Mouse (Mus musculus) MEL (cell line): ENCODE results near the gene Ranbp17. TPM values are rescaled to one million over a fixed set of nuclear protein-coding genes. Genes with fewer than 3 reads are reported as not detected.

Experiments used
- DNase-seq: peaks from one replicate; pipeline ENCODE4 v3.0.0; 2011; ENCODE audit warnings: low read depth, low spot score
- H3K27ac ChIP-seq: 2 replicates; pipeline ENCODE4 v1.5.1; 2012; ENCODE audit warnings: low read depth, mild to moderate bottlenecking, control low read depth, low read length, moderate library complexity; ENCODE audit not compliant: control insufficient read depth
- H3K27me3 ChIP-seq, 2 experiments: fragments of 150-350 bp in 1 of 2; sonication (generic) in 1 of 2; 2 replicates each; pipeline ENCODE4 v1.6.1; 2012; ENCODE audit warnings: low read length in 2 of 2, mild to moderate bottlenecking in 2 of 2, improper control_type of control experiment in 1 of 2, moderate library complexity in 1 of 2; ENCODE audit not compliant: insufficient read depth in 2 of 2, control insufficient read depth in 1 of 2
- H3K36me3 ChIP-seq, 2 experiments: 2 replicates each; pipeline ENCODE4 v1.6.1; 2012 to 2014; ENCODE audit warnings: low read length in 2 of 2, improper control_type of control experiment in 1 of 2, inconsistent platforms in 1 of 2, mild to moderate bottlenecking in 1 of 2; ENCODE audit not compliant: insufficient read depth in 2 of 2, control insufficient read depth in 1 of 2
- H3K4me1 ChIP-seq, 2 experiments: fragments of 150-350 bp in 1 of 2; sonication (generic) in 1 of 2; 2 replicates each; pipeline ENCODE4 v1.6.1; 2012; ENCODE audit warnings: low read length in 2 of 2, improper control_type of control experiment in 1 of 2, mild to moderate bottlenecking in 1 of 2; ENCODE audit not compliant: insufficient read depth in 2 of 2, control insufficient read depth in 1 of 2
- H3K4me3 ChIP-seq, 2 experiments: fragments of 150-350 bp in 1 of 2; sonication (generic) in 1 of 2; 2 replicates each; pipeline ENCODE4 v1.5.1; 2012; ENCODE audit warnings: low read depth in 2 of 2, low read length in 2 of 2, mild to moderate bottlenecking in 2 of 2, moderate library complexity in 2 of 2, control low read depth in 1 of 2, improper control_type of control experiment in 1 of 2; ENCODE audit not compliant: control insufficient read depth in 1 of 2, insufficient read depth in 1 of 2
- H3K79me2 ChIP-seq: 2 replicates; pipeline ENCODE4 v1.6.1; 2012; ENCODE audit warnings: mild to moderate bottlenecking, low read length, moderate library complexity; ENCODE audit not compliant: control insufficient read depth, poor library complexity, insufficient read depth
- H3K9ac ChIP-seq: 2 replicates; pipeline ENCODE4 v1.6.1; 2012; ENCODE audit warnings: low read depth, mild to moderate bottlenecking, control low read depth, low read length, moderate library complexity; ENCODE audit not compliant: control insufficient read depth, poor library complexity, severe bottlenecking
- H3K9me3 ChIP-seq: fragments of 150-350 bp; sonication (generic); replicated peaks from 2 replicates; pipeline ENCODE4 v1.6.1; 2012; ENCODE audit warnings: mild to moderate bottlenecking, low read length, improper control_type of control experiment, moderate library complexity; ENCODE audit not compliant: insufficient read depth
- BHLHE40 ChIP-seq: IDR thresholded peaks from 2 replicates; pipeline ENCODE4 v1.6.1; 2012; ENCODE audit warnings: low read depth, mild to moderate bottlenecking, inconsistent platforms, low read length, improper control_type of control experiment, borderline replicate concordance
- CHD1 ChIP-seq: IDR thresholded peaks from 2 replicates; pipeline ENCODE4 v1.6.1; 2012; ENCODE audit warnings: low read depth, mild to moderate bottlenecking, inconsistent platforms, low read length, improper control_type of control experiment
- CTCF ChIP-seq, 3 experiments: IDR thresholded peaks in 2 of 3; conservative IDR thresholded peaks in 1 of 3; 2 replicates each; pipeline ENCODE4 v1.5.1; 2011 to 2012; ENCODE audit warnings: low read length in 3 of 3, low read depth in 2 of 3, mild to moderate bottlenecking in 2 of 3, improper control_type of control experiment in 1 of 3, inconsistent platforms in 1 of 3, mixed read lengths in 1 of 3, moderate library complexity in 1 of 3; ENCODE audit not compliant: control insufficient read depth in 1 of 3, insufficient read depth in 1 of 3, poor library complexity in 1 of 3, severe bottlenecking in 1 of 3
- E2F4 ChIP-seq: IDR thresholded peaks from 2 replicates; pipeline ENCODE4 v1.6.1; 2011; ENCODE audit warnings: low read depth, low read length, improper control_type of control experiment, borderline replicate concordance
- EP300 ChIP-seq, 2 experiments: IDR thresholded peaks; 2 replicates each; pipeline ENCODE4 v1.6.1; 2011; ENCODE audit warnings: improper control_type of control experiment in 2 of 2, low read length in 2 of 2, low read depth in 1 of 2, mild to moderate bottlenecking in 1 of 2
- ETS1 ChIP-seq: IDR thresholded peaks from 2 replicates; pipeline ENCODE4 v1.6.1; 2012; ENCODE audit warnings: low read depth, mild to moderate bottlenecking, inconsistent platforms, low read length, improper control_type of control experiment, moderate library complexity
- GABPA ChIP-seq: IDR thresholded peaks from 2 replicates; pipeline ENCODE4 v1.6.1; 2012; ENCODE audit warnings: low read depth, mild to moderate bottlenecking, inconsistent platforms, low read length, improper control_type of control experiment, moderate library complexity
- GATA1 ChIP-seq: IDR thresholded peaks from 2 replicates; pipeline ENCODE4 v1.6.1; 2011; ENCODE audit warnings: low read depth, low read length, improper control_type of control experiment
- HCFC1 ChIP-seq: IDR thresholded peaks from 2 replicates; pipeline ENCODE4 v1.6.1; 2012; ENCODE audit warnings: low read depth, mild to moderate bottlenecking, inconsistent platforms, low read length, improper control_type of control experiment, moderate library complexity
- JUND ChIP-seq: IDR thresholded peaks from 2 replicates; pipeline ENCODE4 v1.6.1; 2011; ENCODE audit warnings: low read depth, mild to moderate bottlenecking, improper control_type of control experiment, low read length
- KAT2A ChIP-seq: conservative IDR thresholded peaks from 2 replicates; pipeline ENCODE4 v1.6.1; 2012; ENCODE audit warnings: low read depth, low read length, improper control_type of control experiment, inconsistent platforms
- MAFK ChIP-seq: IDR thresholded peaks from 2 replicates; pipeline ENCODE4 v1.6.1; 2011; ENCODE audit warnings: low read depth, mild to moderate bottlenecking, low read length, improper control_type of control experiment, borderline replicate concordance
- MAX ChIP-seq: IDR thresholded peaks from 2 replicates; pipeline ENCODE4 v1.6.1; 2011; ENCODE audit warnings: low read length, improper control_type of control experiment
- MAZ ChIP-seq: IDR thresholded peaks from 2 replicates; pipeline ENCODE4 v1.6.1; 2012; ENCODE audit warnings: low read depth, mild to moderate bottlenecking, inconsistent platforms, low read length, improper control_type of control experiment
- MEF2A ChIP-seq: IDR thresholded peaks from 2 replicates; pipeline ENCODE4 v1.6.1; 2014; ENCODE audit warnings: low read depth, mild to moderate bottlenecking, inconsistent platforms, low read length, improper control_type of control experiment; ENCODE audit not compliant: poor library complexity, insufficient replicate concordance, severe bottlenecking; ENCODE audit errors: extremely low read depth
- MXI1 ChIP-seq: IDR thresholded peaks from 2 replicates; pipeline ENCODE4 v1.6.1; 2011; ENCODE audit warnings: mild to moderate bottlenecking, low read depth, low read length, improper control_type of control experiment
- MYB ChIP-seq: IDR thresholded peaks from 2 replicates; pipeline ENCODE4 v1.6.1; 2011; ENCODE audit warnings: mild to moderate bottlenecking, low read depth, low read length, improper control_type of control experiment
- MYC ChIP-seq: IDR thresholded peaks from 2 replicates; pipeline ENCODE4 v1.6.1; 2011; ENCODE audit warnings: low read depth, mild to moderate bottlenecking, low read length, improper control_type of control experiment, moderate library complexity
- NELFE ChIP-seq: IDR thresholded peaks from 2 replicates; pipeline ENCODE4 v1.6.1; 2011; ENCODE audit warnings: low read depth, low read length, improper control_type of control experiment
- NRF1 ChIP-seq: IDR thresholded peaks from 2 replicates; pipeline ENCODE4 v1.6.1; 2014; ENCODE audit warnings: low read depth, mild to moderate bottlenecking, inconsistent platforms, low read length, improper control_type of control experiment, moderate library complexity; ENCODE audit not compliant: poor library complexity, insufficient read depth, severe bottlenecking
- POLR2A ChIP-seq, 2 experiments: IDR thresholded peaks; 2 replicates each; pipeline ENCODE4 v1.6.1; 2011 to 2012; ENCODE audit warnings: low read length in 2 of 2, mild to moderate bottlenecking in 2 of 2, control low read depth in 1 of 2, improper control_type of control experiment in 1 of 2, low read depth in 1 of 2, moderate library complexity in 1 of 2; ENCODE audit not compliant: control insufficient read depth in 1 of 2, insufficient read depth in 1 of 2, poor library complexity in 1 of 2
- POLR2AphosphoS2 ChIP-seq: IDR thresholded peaks from 2 replicates; pipeline ENCODE4 v1.6.1; 2011; ENCODE audit warnings: low read length, improper control_type of control experiment
- POLR2AphosphoS5 ChIP-seq: IDR thresholded peaks from 2 replicates; pipeline ENCODE4 v1.6.1; 2012; ENCODE audit warnings: low read depth, borderline replicate concordance, mild to moderate bottlenecking, inconsistent platforms, low read length, moderate library complexity, mixed read lengths
- RAD21 ChIP-seq: IDR thresholded peaks from 2 replicates; pipeline ENCODE4 v1.6.1; 2011; ENCODE audit warnings: mild to moderate bottlenecking, low read depth, low read length, improper control_type of control experiment
- RCOR1 ChIP-seq: IDR thresholded peaks from 2 replicates; pipeline ENCODE4 v1.6.1; 2012; ENCODE audit warnings: low read depth, mild to moderate bottlenecking, inconsistent platforms, low read length, improper control_type of control experiment
- SIN3A ChIP-seq: IDR thresholded peaks from 2 replicates; pipeline ENCODE4 v1.6.1; 2012; ENCODE audit warnings: low read length, improper control_type of control experiment, inconsistent platforms
- SMC3 ChIP-seq: IDR thresholded peaks from 2 replicates; pipeline ENCODE4 v1.6.1; 2011; ENCODE audit warnings: low read depth, low read length, improper control_type of control experiment
- TAL1 ChIP-seq: IDR thresholded peaks from 2 replicates; pipeline ENCODE4 v1.6.1; 2012; ENCODE audit warnings: mild to moderate bottlenecking, inconsistent platforms, low read length, moderate library complexity, mixed read lengths
- TBP ChIP-seq: IDR thresholded peaks from 2 replicates; pipeline ENCODE4 v1.8.0; 2011; ENCODE audit warnings: low read depth, low read length, improper control_type of control experiment
- TCF12 ChIP-seq: IDR thresholded peaks from 2 replicates; pipeline ENCODE4 v1.6.1; 2014; ENCODE audit warnings: low read depth, mild to moderate bottlenecking, inconsistent platforms, low read length, improper control_type of control experiment, moderate library complexity
- UBTF ChIP-seq: IDR thresholded peaks from 2 replicates; pipeline ENCODE4 v1.6.1; 2012; ENCODE audit warnings: low read depth, mild to moderate bottlenecking, inconsistent platforms, low read length, improper control_type of control experiment, moderate library complexity, borderline replicate concordance; ENCODE audit not compliant: insufficient read depth
- USF1 ChIP-seq: IDR thresholded peaks from 2 replicates; pipeline ENCODE4 v1.6.1; 2014; ENCODE audit warnings: low read depth, mild to moderate bottlenecking, inconsistent platforms, low read length, improper control_type of control experiment, moderate library complexity
- USF2 ChIP-seq, 2 experiments: IDR thresholded peaks; 2 replicates each; pipeline ENCODE4 v1.6.1; 2011 to 2012; ENCODE audit warnings: improper control_type of control experiment in 2 of 2, low read length in 2 of 2, borderline replicate concordance in 1 of 2, inconsistent platforms in 1 of 2, low read depth in 1 of 2, mild to moderate bottlenecking in 1 of 2; ENCODE audit not compliant: insufficient read depth in 1 of 2
- ZC3H11A ChIP-seq: IDR thresholded peaks from 2 replicates; pipeline ENCODE4 v1.6.1; 2012; ENCODE audit warnings: low read depth, mild to moderate bottlenecking, inconsistent platforms, low read length, improper control_type of control experiment
- ZKSCAN1 ChIP-seq: IDR thresholded peaks from 2 replicates; pipeline ENCODE4 v1.6.1; 2012; ENCODE audit warnings: low read depth, mild to moderate bottlenecking, inconsistent platforms, low read length, improper control_type of control experiment, moderate library complexity
- ZMIZ1 ChIP-seq: IDR thresholded peaks from 2 replicates; pipeline ENCODE4 v1.6.1; 2012; ENCODE audit warnings: low read depth, mild to moderate bottlenecking, inconsistent platforms, low read length, improper control_type of control experiment, moderate library complexity
- ZNF384 ChIP-seq: IDR thresholded peaks from 2 replicates; pipeline ENCODE4 v1.6.1; 2012; ENCODE audit warnings: low read depth, mild to moderate bottlenecking, inconsistent platforms, low read length, improper control_type of control experiment
- polyA plus RNA-seq, 2 experiments: library from polyadenylated mRNA; stranded (reverse) in 1 of 2; unstranded in 1 of 2; fragments of >175 nt in 1 of 2; fragments of >200 nt in 1 of 2; gene quantifications; 2 replicates each; pipeline versions ENCODE4 v1.2.1 to v1.2.4; 2012; ENCODE audit warnings: low replicate concordance in 2 of 2, low read depth in 1 of 2; ENCODE audit not compliant: insufficient read length in 2 of 2, insufficient read depth in 1 of 2, missing spikeins in 1 of 2
- total RNA-seq: library from RNA; depleted of rRNA; stranded (reverse); fragments of 300-350 nt; gene quantifications from 2 replicates; pipeline ENCODE4 v1.2.3, GENCODE M21; 2012

Gene Ranbp17
- total and polyA plus RNA-seq, 3 experiments: not detected

- peak; percentile 100 for DNase-seq
- no peaks in the 10 kb centered on the region for H3K9me3 ChIP-seq
- peaks cover 44% of the 10 kb centered on the region for H3K79me2 ChIP-seq
- H3K27me3 ChIP-seq: peaks cover 0 to 2% of the 10 kb centered on the region in 2 experiments; a peak in 1 of 4 replicates
- H3K4me1 ChIP-seq: peaks cover 0 to 2% of the 10 kb centered on the region in 2 experiments; a peak in 1 of 4 replicates
- peaks cover 26 to 29% of the 10 kb centered on the region in 2 experiments for H3K36me3 ChIP-seq
- peak within 1 kb of the TSS; percentile 82 for H3K27ac ChIP-seq
- peak within 1 kb of the TSS; percentile 87 for H3K9ac ChIP-seq
- peak within 1 kb of the TSS; percentile 65 to 76 for H3K4me3 ChIP-seq
- TF ChIP-seq MEF2A: no peak
- TF ChIP-seq EP300 (IDR thresholded peaks at IDR 0.05; ENCODE audit: low read depth in 1 of 2, low read length in 2 of 2): no peak
- TF ChIP-seq MAFK: no peak
- TF ChIP-seq E2F4: peak; percentile 61; the same call in 1 of the 2 replicates
- TF ChIP-seq HCFC1: peak; percentile 82
- no peak for TF ChIP-seq RCOR1
- TF ChIP-seq POLR2AphosphoS5: peak; percentile 97
- no peak for TF ChIP-seq ZC3H11A
- no peak for TF ChIP-seq JUND
- peak; percentile 99 for TF ChIP-seq ZMIZ1
- no peak for TF ChIP-seq ZNF384
- TF ChIP-seq ZKSCAN1: no peak
- no peak for TF ChIP-seq UBTF
- 0 out of 2 replicates have a peak, but pooled peaks have one; percentile 22 for TF ChIP-seq SIN3A
- no peak for TF ChIP-seq SMC3
- TF ChIP-seq POLR2AphosphoS2: peak; percentile 100
- no peak for TF ChIP-seq CHD1
- TF ChIP-seq TCF12: peak; percentile 64
- TF ChIP-seq POLR2A (IDR thresholded peaks at IDR 0.05; ENCODE audit: control insufficient read depth in 1 of 2, insufficient read depth in 1 of 2, low read depth in 1 of 2, low read length in 2 of 2, poor library complexity in 1 of 2): peak; percentile 97 to 99
- no peak; the same call in 1 of the 2 replicates for TF ChIP-seq MAX
- TF ChIP-seq GABPA: no peak
- TF ChIP-seq BHLHE40: no peak
- peak; percentile 67 for TF ChIP-seq MYC
- peak; percentile 99 for TF ChIP-seq TBP
- TF ChIP-seq MYB: no peak
- no peak for TF ChIP-seq CTCF (IDR thresholded peaks at IDR 0.05 in 2 of 3, conservative IDR thresholded peaks at IDR 0.05 in 1 of 3; ENCODE audit: control insufficient read depth in 1 of 3, insufficient read depth in 1 of 3, low read depth in 2 of 3, low read length in 3 of 3, poor library complexity in 1 of 3, severe bottlenecking in 1 of 3)
- no peak for TF ChIP-seq TAL1
- no peak; the same call in 1 of the 2 replicates for TF ChIP-seq ETS1
- no peak; the same call in 1 of the 2 replicates for TF ChIP-seq KAT2A
- TF ChIP-seq NRF1: peak; percentile 97
- no peak for TF ChIP-seq MAZ
- TF ChIP-seq RAD21: no peak
- no peak for TF ChIP-seq GATA1
- no peak for TF ChIP-seq USF2 (IDR thresholded peaks at IDR 0.05; ENCODE audit: borderline replicate concordance in 1 of 2, insufficient read depth in 1 of 2, low read depth in 1 of 2, low read length in 2 of 2)
- no peak; the same call in 1 of the 2 replicates for TF ChIP-seq MXI1
- TF ChIP-seq USF1: no peak
- TF ChIP-seq NELFE: peak; percentile 99
Observed at GRCm38 (mm10) chr11:33162998-33163506, 350.5 kb downstream of the Ranbp17 start, which contains the start of gene Npm1. Npm1 (minus strand) TSS chr11:33163206.
